Mouse (Mus musculus) layer of hippocampus, postnatal 36 days (tissue): ENCODE measurements around the gene E2f6. TPM values are rescaled to one million over a fixed set of nuclear protein-coding genes. Genes with fewer than 3 reads are reported as not detected.

Experiments
- DNase-seq, 2 experiments: peaks; one replicate each; pipeline ENCODE4 v3.0.0; 2022
- total RNA-seq, 2 experiments: library from RNA; stranded (reverse); gene quantifications; 2 replicates each; pipeline ENCODE4 v1.2.3; 2021

E2f6 gene
- 10 to 100 TPM; 32.2 to 33.8 TPM for total RNA-seq

GRCm38 (mm10) chr12:16810525-16811431 is at the start of gene E2f6:
Gene E2f6 (plus strand): TSS chr12:16810963.
- peak; percentile 82 to 86 for DNase-seq

DNA sequence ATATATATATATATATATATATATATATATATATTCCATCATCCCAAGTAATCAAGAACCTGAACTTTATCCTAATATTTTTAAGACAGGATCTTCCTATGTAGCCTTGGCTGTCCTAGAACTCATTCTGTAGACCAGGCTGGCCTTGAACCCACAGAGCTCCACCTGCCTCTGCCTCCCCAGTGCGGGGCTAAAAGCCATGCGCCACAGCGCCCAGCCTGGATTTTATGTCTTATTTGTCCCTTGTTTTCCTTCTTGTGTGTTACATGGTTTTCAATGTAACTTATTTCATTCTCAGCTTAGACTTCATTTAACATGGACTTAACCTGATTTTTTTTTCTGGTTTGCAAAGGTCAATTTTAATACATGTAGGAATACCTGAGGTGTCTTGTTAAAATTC is 49.3 kb upstream of the E2f6 start:
- no peak for DNase-seq

DNA sequence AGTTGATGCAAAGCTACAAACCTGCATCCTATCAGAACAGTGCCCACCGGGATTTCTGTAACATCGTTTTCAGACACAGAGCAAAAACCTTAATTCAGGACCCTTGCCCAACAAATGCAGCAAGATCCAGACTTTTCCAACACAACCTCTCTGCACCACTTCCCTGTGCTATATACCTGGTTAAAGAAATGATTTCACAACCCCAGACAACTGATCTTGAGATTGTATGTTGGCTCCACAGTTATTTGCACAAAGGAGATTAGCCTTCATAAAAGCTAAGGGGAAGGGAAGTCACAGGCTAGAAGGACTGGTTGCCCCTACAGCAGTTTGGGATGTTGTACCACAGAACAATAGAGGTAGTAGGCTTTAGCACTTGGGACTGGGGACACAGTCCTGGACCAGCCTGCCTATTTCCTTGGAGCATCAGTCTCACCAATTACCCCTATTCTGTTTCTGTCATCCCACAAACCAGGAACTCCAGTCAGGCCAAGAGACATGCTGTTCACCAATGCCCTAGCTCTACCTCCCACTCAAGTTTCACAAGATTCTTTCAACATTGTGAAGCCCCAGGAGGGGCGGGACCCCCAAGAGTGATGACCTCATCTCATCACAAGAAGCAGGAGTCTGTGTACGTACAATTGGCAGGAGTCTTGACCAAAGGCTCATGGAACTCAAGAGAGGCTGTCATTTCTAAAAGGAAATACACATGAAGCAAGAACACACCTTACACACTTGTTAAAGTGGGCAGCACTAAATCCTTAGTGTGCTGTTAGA is 46.9 kb upstream of the E2f6 start:
- no peak for DNase-seq

- DNase-seq, result no peak
Measured at GRCm38 (mm10) chr12:16764776-16765445, 45.9 kb upstream of the E2f6 start.

DNA sequence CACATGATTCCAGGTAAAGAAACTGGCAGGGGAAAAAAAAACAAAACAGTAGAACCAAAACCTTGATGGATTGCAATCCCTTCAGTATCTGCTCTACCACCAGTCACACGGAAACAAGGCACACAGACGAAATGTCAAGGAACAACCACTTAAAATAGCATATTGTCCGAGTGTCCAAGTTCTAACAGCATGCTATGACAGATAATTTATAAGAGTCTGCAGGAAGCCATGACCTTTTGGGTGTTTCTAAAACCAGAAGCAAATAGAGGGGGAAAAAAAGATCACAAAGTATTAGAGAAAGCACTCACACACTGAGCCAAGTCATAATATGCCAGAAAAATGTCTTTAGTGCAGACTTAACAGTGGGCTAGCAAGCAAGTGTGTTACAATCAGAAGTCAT is 42.5 kb upstream of the E2f6 start:
- DNase-seq, result no peak

DNA sequence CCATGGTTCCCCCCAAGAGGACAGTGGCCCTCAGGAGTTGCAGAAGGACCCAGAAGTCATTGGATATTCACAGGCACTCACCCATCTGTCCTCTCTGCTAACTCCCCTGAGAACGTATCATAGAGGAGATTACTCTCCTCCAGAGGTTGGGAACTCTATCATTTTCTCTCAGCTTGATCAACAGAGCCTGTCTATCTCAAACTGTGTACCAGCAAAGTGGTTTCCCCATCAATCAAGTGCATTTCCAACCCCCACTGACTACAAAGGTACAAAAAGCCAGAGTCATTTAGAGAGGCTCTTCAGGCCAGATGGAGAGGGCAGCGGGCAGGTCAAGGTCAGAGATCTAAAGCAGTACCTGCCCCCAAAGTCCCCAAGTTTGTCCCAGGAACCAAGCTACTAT is 42.1 kb upstream of the E2f6 start:
- DNase-seq, result no peak

- DNase-seq, result no peak
Measured at GRCm38 (mm10) chr12:16769601-16770165, 41.1 kb upstream of the E2f6 start.

- no peak for DNase-seq
Measured at GRCm38 (mm10) chr12:16774605-16775004, 36.2 kb upstream of the E2f6 start.

GRCm38 (mm10) chr12:16775351-16775750 is 35.4 kb upstream of the E2f6 start:
- no peak for DNase-seq

GRCm38 (mm10) chr12:16778523-16778922 is 32.2 kb upstream of the E2f6 start:
- DNase-seq, result no peak

DNA sequence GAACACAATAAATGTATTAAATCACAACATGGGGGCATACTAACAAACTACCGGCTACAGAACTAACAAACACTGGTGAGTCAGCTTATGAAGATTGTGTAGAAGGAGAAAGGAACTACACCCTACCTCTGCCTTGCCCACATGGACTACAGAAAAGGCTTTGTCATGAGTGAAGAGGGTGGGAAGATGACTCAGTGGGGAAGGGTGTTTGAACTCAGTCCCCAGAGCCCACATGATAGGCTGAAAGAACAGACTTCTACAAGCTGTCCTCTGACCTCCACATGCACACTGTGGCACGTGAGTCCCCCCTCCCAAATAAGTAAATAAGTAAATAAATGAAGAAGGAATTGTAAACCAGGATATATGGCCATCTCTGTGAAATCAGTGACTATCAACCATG is 31.6 kb upstream of the E2f6 start:
- no peak for DNase-seq

- DNase-seq, result no peak
Measured at GRCm38 (mm10) chr12:16780320-16780719, 30.4 kb upstream of the E2f6 start.

DNA sequence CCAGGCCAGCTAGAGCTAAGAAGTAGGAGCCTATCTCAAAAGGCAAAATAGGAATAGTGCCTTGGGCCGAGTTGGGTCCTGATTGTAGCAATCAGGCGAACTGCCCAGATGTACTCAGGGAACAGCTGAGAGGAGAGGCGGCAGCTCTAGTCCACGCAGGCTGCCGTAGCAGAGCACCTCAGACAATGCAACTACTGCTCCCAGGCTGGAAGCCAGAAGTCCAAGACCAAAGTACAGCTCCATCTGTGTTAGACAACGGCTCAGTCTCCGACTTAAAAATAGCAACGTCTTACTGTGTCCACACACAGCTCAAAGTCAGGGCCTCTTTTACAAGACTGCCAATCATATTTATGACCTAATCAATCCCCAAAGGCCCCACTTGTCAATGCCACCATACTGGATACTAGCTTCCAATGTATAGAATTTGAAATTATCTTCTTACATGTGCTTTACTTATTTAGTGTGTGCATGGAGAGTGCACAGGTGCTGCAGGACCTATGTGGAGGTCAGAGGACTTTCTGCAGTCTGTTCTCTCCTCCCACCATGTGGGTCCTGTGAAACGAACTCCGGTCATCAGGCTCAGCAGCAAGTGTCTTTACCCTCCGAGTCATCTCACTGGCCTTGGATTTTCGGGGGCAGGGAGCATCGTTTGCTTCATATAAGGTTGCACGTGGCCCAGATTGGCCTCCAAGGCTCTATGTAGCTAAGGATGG is 29.6 kb upstream of the E2f6 start:
- DNase-seq, result no peak

DNA sequence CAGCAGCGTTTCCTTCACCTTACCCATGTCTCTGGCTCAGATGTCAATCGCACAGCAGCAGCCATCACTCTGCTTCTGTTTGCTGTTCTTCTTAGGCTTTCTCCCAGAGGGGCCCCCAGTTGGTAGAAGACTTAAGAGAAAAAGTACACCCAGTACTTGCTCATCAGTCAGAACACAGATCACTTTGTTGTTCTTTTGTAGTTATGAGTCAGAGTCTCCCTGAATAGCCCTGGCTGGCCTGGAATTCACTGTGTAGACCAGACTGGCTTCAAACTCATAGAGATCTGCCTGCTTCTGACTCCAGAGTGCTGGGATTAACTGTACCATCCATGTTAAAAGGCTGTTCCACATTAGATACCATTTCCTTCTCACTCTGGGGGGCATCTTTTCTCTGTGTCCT is 22.2 kb upstream of the E2f6 start:
- no peak for DNase-seq

DNA sequence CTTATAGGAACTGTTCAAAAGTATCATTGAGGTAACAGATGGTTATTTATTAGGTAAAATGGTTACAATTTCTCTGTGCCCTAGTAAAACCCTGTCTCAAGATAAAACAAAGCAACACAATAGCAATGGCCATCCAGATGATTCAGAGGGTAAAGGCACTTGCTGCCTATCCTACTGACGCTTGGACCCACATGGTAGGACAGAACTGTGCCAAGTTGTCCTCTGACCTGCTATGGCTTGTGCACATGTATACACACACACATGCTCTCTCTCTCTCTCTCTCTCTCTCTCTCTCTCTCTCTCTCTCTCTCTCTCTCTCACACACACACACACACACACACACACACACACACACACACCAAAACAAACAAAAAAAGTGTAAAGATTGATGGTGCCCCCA is 21.6 kb upstream of the E2f6 start:
- DNase-seq, result no peak

DNA sequence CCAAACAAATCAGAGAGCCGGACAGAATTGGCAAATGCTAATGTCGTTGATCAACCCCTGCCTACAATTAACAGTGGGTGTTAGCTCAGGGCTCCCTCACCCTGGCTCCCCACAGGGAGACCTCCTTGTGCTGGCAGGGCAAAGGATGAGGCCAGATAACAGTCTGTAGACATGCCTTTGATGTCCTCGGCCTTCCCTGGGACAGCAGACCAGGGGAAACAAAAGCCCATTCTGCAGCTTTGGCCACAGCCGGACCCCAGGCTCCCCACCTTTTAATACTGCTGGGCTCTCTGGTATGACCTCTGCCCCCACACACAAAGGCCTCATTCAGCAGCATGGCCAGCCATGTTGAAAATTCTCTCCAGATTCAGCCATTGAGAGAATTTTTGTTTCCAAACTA is 21.0 kb upstream of the E2f6 start:
- no peak for DNase-seq

- no peak for DNase-seq
Measured at GRCm38 (mm10) chr12:16790456-16790855, 20.3 kb upstream of the E2f6 start.

GRCm38 (mm10) chr12:16793371-16793770 is 17.4 kb upstream of the E2f6 start:
- no peak for DNase-seq

GRCm38 (mm10) chr12:16795781-16796180 is 15.0 kb upstream of the E2f6 start:
- no peak for DNase-seq

DNA sequence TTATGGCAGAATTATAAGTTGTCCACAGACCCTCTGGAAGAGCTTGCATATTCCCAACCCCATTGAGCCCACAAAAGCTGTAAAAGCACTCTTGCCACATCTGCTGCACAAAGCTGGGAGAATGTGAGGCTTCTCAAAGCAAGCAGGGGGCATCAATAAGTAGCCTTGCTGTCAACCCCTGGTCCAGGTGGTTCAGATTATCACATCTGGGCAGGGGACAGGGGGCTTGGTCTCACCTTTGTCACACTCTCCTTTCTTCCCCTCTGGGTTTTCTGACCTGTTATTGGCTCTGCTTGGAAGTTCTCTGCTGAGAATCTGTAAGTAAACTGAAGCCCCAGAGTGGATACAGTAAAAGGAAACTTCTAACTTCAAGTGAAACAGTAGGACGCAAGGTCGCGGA is 11.9 kb upstream of the E2f6 start:
- DNase-seq, result no peak

GRCm38 (mm10) chr12:16799928-16800258 is 10.9 kb upstream of the E2f6 start:
- DNase-seq, result no peak

DNA sequence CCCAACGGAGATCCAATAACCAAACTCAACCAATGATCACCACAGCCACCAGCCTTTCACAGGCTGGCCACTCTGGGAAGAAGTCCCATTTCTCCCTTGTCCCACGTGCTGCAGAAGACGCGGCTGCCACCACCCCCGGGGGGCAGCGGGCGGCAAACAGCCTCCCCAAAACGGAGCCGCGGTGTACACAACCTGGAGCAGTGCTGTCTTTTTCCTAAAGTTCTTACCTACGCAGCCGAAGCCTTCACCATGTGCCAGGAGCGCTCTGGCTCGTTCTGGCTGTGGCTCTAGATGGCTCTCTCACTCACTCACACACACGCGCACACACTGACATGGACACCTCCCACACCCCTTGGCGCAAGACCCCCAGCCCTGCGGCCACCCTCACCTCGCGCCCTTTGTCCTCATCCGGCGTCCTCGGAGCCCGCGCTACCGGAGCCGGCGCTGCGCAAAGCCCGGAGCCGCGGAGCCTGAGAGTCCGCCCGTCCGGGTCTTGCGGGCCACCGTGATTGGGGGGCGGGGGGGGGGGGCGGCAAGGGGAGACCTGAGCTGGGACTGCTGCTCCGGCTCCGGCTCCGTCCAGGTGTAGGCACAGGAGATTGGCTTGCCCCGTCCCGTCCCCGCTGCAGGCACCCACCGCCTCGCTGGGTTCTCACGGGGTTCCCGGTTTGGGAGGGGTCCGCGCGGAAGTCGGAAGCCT is 10.4 kb upstream of the E2f6 start, which contains the start of gene Greb1:
Greb1 (minus strand) TSS at position 628 of the 700 bp plus-strand sequence.
- DNase-seq, result no peak
